Mouse (Mus musculus) neutrophil, adult 5-6 weeks (primary cell): Measurements from ENCODE around the gene Cdc42bpg. TPM values are rescaled to one million over a fixed set of nuclear protein-coding genes. Genes with fewer than 3 reads are reported as not detected.

Experiments used
- ATAC-seq: fragments of 151-379, 151-347 bp; 2 replicates; pipeline ENCODE4 v1.8.0; 2017; ENCODE audit warnings: mild to moderate bottlenecking, moderate TSS enrichment; ENCODE audit not compliant: insufficient number of reproducible peaks, poor library complexity, low FRiP score, severe bottlenecking; ENCODE audit errors: extremely low read depth
- total RNA-seq: library from RNA; stranded (forward); fragments of 200-1000 nt; gene quantifications from 2 replicates; pipeline ENCODE4 v1.2.3, GENCODE M21; 2017

Gene Cdc42bpg
- total RNA-seq, 1 experiment from 2014 or later, result 4.4 TPM

DNA sequence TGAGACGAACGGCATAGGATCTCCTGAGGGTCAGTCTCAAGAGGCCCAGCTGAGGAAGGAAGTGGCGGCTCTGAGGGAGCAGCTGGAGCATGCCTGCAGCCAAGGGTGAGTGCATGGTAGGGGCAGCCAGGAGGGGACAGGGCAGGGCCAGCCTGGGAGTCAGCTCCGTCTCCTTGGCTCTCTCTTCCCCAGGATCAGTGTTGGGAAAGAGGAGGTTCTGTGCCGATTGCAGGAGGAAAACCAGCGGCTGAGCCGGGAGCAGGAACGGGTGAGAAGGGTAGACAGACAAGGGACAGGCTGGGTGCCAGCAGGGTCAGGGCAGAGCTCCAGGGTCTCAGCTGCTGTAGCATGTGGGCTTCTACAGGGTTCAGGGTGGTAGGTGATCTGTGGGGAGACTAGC lies 8.3 kb downstream of the Cdc42bpg start:
- no peak for ATAC-seq

DNA sequence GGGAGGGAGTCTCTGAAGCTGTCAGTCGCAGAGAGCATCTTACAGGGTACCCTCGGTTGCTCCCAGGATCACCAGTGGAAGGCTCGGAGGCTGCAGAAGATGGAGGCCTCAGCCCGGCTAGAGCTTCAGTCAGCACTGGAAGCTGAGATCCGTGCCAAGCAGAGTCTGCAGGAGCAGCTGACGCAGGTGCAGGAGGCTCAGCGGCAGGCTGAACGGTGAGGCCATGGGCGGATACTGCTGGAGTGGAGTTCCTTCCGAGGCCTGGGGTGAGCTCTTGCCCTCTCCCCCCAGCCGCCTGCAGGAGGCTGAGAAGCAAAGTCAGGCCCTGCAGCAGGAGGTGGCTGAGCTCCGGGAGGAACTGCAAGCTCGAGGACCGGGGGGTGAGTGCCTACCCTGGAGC lies 9.3 kb downstream of the Cdc42bpg start:
- no peak for ATAC-seq

DNA sequence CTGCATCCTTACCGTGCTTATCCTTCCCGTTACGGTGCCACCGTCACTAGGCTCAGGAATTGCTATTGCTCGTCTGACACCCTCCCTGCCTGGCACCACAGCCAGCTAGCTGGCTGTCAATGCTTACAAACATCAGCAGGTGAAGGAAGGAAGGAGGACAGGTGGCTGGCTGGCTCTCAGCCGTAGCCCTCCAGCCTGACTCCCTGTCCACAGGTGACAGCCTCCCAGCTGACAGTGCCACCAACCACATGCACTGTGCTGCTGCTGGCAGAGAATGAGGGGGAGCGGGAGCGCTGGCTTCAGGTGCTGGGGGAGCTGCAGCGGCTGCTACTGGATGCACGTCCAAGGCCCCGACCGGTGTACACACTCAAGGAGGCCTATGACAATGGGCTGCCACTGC lies 11.9 kb downstream of the Cdc42bpg start:
- ATAC-seq, result no peak

DNA sequence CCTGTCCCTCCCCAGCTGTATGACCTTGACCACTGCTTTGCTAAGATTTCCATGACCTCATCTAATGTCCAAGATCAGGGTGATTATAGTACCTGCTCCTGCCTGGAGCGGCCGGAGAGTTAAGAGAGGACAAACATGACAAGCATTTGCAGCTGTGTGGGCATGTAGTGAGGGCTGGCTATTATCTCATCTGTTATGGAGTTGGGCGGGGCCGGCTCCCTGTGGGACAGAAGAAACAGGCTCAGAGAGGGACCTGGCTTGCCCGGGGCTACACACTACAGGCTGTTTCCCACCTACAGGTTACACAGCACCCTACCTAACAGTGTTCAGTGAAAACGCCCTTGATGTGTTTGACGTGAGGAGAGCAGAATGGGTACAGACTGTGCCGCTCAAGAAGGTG lies 15.1 kb downstream of the Cdc42bpg start:
- no peak; the same call in 1 of the 2 replicates for ATAC-seq

DNA sequence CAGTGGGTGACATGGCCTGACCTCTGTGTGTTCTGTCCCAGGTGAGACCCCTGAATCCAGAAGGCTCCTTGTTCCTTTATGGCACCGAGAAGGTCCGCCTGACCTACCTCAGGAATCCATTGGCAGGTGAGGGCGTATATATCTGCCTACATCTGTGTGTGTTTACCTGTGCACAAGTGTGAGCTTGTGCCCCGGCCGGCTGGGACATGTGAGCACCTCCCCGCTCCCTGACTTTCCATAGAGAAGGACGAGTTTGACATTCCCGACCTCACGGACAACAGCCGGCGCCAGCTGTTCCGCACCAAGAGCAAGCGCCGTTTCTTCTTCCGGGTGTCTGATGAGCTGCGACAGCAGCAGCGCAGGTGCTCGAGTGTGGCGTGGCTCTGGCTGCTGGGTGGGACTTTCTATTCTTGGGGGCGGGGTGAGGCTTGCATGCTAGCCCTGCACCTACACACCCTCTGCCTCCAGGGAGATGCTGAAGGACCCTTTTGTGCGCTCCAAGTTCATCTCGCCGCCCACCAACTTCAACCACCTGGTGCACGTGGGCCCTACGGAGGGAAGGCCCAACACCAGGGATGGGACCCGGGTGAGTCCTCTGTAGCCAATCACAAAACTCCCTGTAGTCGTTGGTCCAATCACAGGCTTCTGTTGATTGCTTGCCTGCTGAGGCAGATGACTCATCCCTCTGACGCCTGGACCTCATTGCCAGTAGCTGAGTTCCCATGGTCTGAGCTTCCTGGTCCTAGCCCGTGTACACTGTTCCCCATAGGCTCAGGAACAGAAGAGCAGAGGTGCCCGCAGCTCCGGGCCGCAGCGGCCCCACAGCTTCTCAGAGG lies 15.7 kb downstream of the Cdc42bpg start:
- ATAC-seq, result no peak

DNA sequence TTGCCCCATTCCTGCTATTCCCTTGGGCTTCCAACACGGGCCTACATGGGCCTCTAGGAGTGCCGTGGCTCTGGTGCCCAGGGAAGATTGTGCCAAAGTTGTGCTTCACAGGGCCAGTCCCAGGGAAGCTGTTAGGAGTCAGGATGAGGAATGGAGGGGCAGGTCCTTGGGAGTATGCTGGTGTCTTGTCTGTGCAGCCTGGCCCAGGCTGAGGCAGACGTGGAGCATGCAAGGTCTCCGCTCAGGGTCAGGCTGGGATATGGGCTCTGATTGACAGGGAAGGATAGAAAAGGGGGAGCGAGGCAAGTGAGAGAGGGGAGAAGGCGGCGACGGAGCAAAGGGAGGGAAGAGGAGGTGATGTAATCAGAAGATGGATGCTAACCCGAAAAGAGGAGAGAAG lies 18.5 kb downstream of the Cdc42bpg start:
- ATAC-seq, result no peak

DNA sequence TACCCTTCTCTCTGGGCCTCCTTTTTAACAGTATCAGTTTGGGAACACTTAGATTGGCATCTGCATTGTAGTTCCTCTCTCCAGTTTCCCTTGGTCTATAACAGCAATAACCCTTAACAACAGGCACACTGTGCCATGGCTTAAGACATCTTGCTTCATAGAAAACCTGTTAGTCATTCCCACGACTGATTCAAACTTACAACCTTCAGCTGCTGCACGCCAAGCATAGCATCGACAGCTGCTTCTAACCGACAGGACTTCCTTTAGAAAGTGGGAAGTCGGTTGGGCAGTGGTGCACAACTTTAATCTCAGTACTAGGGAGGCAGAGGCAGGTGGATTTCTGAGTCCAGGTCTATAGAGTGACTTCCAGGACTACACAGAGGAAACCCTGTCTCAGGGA lies 24.9 kb downstream of the Cdc42bpg start:
- no peak for ATAC-seq

DNA sequence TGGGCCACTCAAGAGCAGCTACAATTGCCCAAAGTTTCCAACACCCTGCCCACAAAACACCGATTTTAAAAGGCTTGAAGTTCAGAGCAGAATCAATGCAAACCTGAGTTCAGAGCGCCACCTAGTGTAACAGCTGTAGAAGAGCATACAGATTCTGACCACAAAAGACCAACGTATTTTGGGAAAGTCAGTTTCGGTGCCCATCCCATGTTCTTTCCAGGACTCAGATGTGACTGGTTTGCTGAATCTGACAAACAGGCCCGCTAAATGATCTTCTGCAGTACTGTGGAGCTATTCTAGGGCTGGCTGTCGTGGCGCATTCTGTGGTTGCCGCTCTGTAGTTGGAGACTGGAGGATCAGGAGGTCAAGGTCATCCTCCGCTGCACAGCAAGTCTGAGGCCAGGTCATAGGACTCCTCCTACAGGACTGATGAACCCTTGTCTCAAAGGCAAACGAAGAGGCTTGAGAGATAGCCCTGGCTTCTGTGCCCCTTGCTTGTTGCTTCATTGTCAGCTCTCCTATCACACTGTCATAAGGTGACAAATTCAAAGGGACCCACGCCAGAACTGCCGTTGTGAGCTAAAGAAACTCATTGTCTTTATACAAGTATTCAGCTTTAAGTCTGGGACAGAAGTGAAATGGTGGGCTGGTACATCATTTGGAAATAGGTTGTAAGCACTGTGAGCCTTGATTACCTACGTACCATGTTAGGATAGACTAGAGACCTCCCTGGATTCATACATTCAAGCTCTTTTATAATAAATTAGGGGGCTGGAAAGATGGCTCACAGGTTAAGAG lies 25.7 kb downstream of the Cdc42bpg start:
- ATAC-seq, result peak; percentile 71

DNA sequence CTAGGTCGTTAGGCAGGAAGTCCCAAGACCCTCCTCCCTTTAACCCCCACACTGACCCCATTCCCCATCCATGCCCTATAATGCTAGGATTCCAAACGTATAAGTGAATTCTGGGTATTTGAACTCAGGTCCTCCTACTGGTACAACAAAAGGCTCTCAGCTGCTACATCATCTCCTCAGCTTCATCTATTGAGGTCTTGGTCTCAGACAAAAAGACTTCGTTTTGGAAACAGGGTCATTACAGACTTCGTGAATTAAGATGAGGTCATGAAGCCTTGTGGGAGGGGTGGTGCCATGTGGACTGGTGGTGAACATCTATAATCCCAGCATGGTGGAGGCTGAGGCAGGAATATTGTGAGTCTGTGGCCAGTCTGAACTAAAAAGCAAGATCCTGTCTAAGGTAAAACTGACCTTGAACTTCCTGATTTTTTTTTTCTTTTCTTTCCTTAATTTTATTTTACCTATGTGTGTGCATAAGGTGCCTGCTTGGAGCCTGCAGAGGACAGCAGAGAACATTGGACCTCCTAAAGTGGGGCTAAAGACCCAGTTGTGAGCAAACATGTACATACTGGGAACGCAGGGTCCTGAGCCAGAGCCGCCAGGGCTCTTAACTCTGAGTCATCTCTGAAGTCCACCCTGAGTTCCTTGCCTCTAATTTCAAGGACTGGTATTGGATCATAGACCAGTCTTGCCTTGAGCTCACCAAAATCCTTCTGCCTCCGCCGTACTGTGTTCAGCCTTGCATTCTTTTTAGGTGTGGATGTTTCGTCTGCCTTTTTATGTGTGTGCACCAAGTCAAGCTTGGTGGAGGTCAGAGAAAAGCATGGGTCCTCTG lies 27.7 kb downstream of the Cdc42bpg start:
- no peak for ATAC-seq

DNA sequence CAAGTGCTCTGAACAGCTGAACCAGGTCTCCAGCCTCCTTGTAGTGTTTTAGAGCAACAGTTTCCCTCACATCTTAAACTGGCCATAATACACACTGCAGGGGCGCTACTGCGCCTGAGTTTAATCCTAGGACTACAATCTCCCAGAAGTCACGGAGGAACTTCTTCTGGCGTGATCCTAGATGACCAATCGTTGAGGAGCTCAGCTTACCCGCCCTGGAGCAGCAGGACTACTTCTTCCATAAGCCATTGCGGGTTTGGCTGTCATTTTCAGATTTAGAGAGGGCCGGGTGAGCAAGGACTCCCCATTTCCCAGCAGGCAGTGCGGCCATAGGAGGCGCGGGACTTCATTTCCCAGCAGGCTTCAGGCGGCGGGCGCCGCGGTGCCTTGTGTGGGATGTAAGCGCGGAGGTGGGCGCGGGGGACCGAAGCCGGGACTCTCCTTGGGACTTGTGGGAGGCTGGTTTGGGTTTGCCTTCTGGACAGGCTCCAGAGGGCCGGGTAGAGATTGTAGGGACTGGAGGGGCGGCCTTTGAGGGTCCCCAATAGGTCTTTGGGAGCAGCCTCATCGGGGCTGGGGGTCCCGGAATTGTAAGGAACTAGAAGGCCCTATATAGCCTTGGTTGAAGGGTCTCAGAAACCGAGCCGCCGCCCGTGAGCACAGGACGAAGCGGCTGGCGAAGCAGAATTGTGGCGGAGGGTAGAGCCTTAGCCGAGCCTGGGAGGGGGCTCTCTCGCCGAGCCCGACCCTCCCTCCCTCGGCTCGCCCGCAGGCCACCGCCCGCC lies 28.6 kb downstream of the Cdc42bpg start, which contains the start of gene Men1:
TSS of gene Men1 (plus strand) at position 307 of the 785 bp plus-strand sequence.
- ATAC-seq, result peak; percentile 87

DNA sequence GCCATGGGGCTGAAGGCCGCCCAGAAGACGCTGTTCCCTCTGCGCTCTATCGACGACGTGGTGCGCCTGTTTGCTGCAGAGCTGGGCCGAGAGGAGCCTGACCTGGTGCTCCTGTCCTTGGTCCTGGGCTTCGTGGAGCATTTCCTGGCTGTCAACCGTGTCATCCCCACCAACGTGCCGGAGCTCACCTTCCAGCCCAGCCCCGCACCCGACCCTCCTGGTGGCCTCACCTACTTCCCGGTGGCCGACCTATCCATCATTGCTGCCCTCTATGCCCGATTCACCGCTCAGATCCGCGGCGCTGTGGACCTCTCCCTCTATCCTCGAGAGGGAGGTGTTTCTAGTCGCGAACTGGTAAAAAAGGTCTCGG lies 29.2 kb downstream of the Cdc42bpg start:
- ATAC-seq, result no peak

DNA sequence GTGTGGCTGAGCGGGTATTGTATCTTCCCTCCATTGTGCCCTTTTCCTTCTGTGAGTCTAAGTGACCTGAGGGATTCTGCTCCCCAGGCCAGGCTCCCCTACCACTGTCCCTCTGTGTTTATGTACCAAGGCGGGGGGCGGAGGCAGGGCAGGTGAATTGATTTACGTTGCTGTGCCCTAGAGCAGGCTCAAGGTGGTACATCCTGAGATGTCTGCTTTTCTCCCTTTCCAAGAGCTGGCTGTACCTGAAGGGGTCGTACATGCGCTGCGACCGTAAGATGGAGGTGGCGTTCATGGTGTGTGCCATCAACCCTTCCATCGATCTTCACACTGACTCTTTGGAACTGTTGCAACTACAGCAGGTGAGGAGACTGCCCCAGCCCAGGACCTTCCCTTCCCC lies 30.7 kb downstream of the Cdc42bpg start:
- no peak for ATAC-seq

DNA sequence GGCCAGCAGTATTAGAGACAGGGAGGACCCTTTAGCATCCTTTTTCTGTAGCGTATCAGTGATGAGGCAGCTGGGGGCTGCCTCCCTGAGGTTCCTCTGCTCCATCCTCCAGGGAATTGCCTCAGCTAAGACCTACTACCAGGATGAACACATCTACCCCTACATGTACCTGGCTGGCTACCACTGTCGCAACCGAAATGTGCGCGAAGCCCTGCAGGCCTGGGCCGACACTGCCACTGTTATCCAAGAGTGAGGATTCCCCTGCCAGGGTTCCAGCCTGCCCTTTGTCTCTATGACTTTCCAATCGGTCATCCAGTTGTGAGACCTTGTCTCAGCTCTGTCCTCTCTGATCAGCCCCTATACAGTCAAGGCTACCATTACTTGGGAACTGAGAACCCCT lies 31.9 kb downstream of the Cdc42bpg start:
- no peak for ATAC-seq

DNA sequence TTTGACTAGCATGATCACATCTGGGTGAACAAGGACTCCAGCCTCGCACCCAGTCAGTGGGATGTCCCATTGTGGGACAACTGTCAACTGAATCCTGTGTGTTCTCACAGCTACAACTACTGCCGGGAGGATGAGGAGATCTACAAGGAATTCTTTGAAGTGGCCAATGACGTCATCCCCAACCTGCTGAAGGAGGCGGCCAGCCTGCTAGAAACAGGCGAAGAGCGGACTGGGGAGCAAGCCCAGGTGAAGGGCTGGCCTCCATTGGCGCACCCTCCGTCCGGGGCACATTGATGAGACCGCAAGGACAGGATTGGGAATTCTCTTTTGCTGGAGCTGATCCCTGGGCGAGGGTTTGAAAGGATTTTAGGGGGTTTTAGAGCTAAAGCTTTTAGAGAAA lies 32.5 kb downstream of the Cdc42bpg start:
- no peak for ATAC-seq

DNA sequence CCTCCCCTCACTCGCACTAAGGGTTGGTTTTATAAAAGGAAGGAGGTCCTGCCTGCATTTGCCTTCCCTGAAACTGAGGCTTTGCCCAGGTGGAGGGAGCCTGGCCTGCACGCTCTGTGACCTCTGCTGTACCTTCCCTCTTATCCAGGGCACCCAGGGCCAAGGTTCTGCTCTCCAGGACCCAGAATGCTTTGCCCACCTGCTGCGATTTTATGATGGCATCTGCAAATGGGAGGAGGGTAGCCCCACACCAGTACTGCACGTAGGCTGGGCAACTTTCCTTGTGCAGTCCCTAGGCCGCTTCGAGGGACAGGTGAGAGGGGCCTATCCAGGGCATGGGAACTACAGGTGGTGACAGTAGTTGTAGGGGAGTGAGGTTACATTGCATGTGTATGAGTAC lies 32.9 kb downstream of the Cdc42bpg start:
- no peak for ATAC-seq

DNA sequence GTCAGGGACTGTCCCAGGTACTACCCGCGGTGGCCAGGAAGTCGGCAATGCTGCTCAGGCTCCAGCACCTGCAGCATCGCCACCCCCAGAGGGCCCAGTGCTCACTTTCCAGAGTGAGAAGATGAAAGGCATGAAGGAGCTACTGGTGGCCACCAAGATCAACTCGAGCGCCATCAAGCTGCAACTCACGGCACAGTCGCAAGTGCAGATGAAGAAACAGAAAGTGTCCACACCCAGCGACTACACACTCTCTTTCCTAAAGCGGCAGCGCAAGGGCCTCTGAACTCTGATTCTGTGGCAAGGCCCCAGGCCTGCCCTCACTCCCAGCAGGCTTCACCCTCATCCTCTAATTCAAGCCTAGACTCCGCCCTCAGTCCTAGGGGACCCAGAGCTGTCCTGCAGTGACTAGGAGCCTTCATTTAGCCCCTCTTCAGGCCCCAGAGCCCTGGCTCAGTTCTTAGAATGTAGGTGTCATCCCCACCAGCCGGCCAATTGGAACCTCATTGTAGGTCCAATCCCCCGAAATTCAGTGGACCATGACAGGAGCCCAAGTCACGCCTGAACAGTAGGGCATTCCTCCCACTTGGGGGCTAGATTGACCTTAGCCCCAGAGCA lies 33.7 kb downstream of the Cdc42bpg start:
- ATAC-seq, result peak; percentile 73

DNA sequence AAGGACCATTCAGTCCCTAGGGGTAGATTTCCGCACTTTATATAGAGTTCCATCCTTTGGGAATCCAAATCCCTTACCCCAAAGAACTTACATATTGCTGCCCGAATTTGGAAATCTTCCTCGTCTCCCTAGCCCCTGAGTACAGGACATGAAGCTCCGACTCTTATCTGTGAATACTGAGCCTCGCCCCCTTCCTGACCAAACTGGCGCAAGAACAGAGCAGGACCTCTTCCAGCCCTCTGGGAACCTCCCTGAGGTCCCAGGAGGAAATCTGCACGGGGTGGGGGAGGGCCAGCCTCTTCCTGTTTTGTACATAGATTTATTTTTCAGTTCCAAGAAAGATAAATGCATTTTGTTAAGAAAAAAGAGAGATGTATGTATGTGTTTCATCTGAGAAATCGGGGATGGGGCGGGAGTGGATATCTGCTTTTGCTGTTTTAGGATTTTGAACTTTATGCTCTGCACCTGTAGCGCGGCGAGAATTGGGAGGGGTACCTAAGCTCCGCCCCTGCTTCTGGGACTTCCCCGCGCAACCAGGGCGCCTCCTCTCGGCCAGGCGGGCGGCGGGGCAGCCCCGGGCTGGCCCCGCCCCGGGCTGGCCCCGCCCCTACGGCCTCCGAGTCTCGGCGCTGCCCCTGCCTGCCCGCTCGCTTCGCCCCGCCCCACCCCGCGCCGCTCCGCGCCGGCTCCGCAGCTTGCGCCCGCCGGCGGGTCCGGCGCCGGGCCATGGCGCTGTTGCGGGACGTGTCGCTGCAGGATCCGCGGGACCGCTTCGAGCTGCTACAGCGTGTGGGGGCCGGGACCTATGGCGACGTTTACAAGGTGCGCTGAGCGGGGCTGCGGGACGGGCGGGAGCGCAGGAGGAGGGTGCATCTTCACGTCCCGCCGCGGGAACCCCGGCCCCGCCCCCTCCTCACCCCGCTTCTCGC lies 34.5 kb downstream of the Cdc42bpg start, which contains the start of gene Map4k2:
TSS of gene Map4k2 (plus strand) at position 612 of the 929 bp plus-strand sequence.
- peak; percentile 57 for ATAC-seq
